8 mouse cellular contexts compared by ENCODE assay signal in the genomic region with DNA sequence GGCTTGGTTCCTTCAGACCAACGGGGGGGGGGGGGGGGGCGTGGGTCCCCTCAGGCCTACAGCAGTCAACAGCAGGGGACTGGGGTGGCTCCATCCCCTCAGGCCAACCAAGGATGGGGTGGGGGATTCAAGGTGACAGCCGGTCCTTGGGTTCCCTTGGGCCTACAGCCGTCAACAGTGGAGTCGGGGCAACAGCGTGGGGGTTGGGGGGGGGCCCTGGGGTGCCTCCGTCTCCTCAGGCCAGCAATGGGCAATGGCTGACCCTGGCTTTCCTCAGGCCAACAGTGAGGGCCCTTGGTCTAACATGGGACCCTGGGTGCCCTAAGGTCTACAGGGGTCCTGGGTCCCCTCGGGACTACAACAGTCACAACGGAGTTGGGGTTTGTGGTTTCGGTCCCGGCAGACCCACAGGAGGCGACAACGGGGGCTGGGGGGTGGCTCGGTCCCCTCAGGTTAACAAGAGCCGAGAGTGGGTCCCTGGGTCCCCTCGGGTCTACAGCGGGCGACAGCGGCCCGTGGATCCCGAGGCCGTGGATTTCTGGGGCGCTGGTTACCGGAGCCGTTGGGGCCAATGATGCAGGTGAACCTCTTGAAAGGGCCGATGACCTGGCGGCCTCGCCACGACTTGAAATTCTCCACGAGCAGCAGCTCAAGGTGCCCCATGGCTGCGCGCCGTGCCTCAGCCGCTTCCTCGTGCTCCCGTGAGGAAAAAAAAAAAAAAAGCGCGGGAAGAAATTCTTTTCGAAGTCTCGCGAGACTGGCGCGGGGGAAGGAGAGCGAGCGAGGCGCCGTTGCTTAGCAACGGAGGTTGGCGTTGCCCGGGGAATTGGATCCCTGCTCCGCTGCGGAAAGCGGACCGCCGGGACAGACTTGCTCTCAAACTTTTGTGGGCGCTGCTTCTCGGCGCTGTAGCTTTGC. TPM values are rescaled to one million over a fixed set of nuclear protein-coding genes. Genes with fewer than 3 reads are reported as not detected.
A peak's percentile ranks its signal among the peaks of the same experiment; 100 is the strongest.
DNase-seq lines count a peak whose midpoint lies in the region; ATAC-seq and TF ChIP-seq lines count a peak whose summit lies in the region.

Gene Smc1b (minus strand): TSS at position 690 of the 918 bp plus-strand sequence.
Gene Ribc2 (plus strand): TSS at position 804 of the 918 bp plus-strand sequence.

- no peaks in the 10 kb centered on the region for H3K9me3 ChIP-seq in midbrain, embryonic 11.5 days (ENCODE audit: control insufficient read depth, low read length)

- no peak for TF ChIP-seq CTCF in small intestine, adult 2 months (IDR thresholded peaks at IDR 0.05; ENCODE audit: extremely low read depth, insufficient read length, insufficient replicate concordance, low read depth, low read length)

- peak; percentile 46 for ATAC-seq in midbrain, embryonic 11.5 days (ENCODE audit: low FRiP score)

- H3K4me3 ChIP-seq in midbrain, embryonic 11.5 days (ENCODE audit: low read depth, low read length), result peak within 1 kb of the TSS; percentile 20
- H3K4me3 ChIP-seq in small intestine, adult 2 months (ENCODE audit: low read depth, low read length), result peak within 1 kb of the TSS; percentile 6; the same call in 1 of the 2 replicates

- no peak for TF ChIP-seq POLR2A in small intestine, adult 2 months (IDR thresholded peaks at IDR 0.05; ENCODE audit: low read depth, low read length)

- intact Hi-C loops in left cerebral cortex, postnatal 25 days (cut with DNase I), result no loop called here

- no peak within 1 kb of the TSS for H3K27ac ChIP-seq in midbrain, embryonic 11.5 days (ENCODE audit: low read depth, low read length)
- no peak within 1 kb of the TSS for H3K27ac ChIP-seq in small intestine, adult 2 months (ENCODE audit: insufficient read depth, low read depth, low read length)

- H3K4me2 ChIP-seq in midbrain, embryonic 11.5 days, result peak within 1 kb of the TSS; percentile 56

- H3K27me3 ChIP-seq in midbrain, embryonic 11.5 days (ENCODE audit: control insufficient read depth, insufficient read depth, low read length), result peaks cover 8% of the 10 kb centered on the region
- H3K27me3 ChIP-seq in small intestine, adult 2 months (ENCODE audit: control insufficient read depth, insufficient read depth, low read length), result peaks cover 10% of the 10 kb centered on the region

- WGBS in midbrain, embryonic 11.5 days, result 30% methylated on average over 55 of the region's 58 CpGs
- 35% methylated on average over 58 of the region's 58 CpGs for WGBS in small intestine, adult 2 months

- H3K4me1 ChIP-seq in midbrain, embryonic 11.5 days (ENCODE audit: control insufficient read depth, insufficient read depth, low read length), result 0 out of 2 replicates have a peak, but pooled peaks cover 5% of the 10 kb centered on the region
- H3K4me1 ChIP-seq in small intestine, adult 2 months (ENCODE audit: control insufficient read depth, insufficient read depth, insufficient read length, low read length), result no peaks in the 10 kb centered on the region

- DNase-seq in adrenal gland, postnatal 25 days, result peak; percentile 56
- DNase-seq in embryo, embryonic 11 days, result peak; percentile 96
- DNase-seq in gastrocnemius, postnatal 4 days (ENCODE audit: low spot score in 2 of 2), result peak; percentile 52 to 74
- DNase-seq in kidney, adult 11 months, result peak; percentile 18
- DNase-seq in left cerebral cortex, postnatal 25 days (ENCODE audit: low spot score in 2 of 2), result peak; percentile 83 to 84
- DNase-seq in midbrain, embryonic 11.5 days (ENCODE audit: low spot score, missing footprints), result peak; percentile 98
- DNase-seq in spleen, postnatal 36 days (ENCODE audit: low spot score in 2 of 2), result no peak

- no peaks in the 10 kb centered on the region for H3K36me3 ChIP-seq in midbrain, embryonic 11.5 days (ENCODE audit: control insufficient read depth, insufficient read depth, low read length)
- H3K36me3 ChIP-seq in small intestine, adult 2 months (ENCODE audit: control insufficient read depth, insufficient read depth, low read length), result no peaks in the 10 kb centered on the region

- peak within 1 kb of the TSS; percentile 35 for H3K9ac ChIP-seq in midbrain, embryonic 11.5 days (ENCODE audit: low read length)

RNA-seq across cellular contexts. Expression of gene Smc1b, which starts in this region (rescaled TPM):
- not detected in 2 replicates for total RNA-seq in adrenal gland, postnatal 25 days (2021)
- total RNA-seq in gastrocnemius, postnatal 4 days (2021), result under 1 TPM; 0.08 to 0.17 TPM
- total RNA-seq in left cerebral cortex, postnatal 25 days (2021), result not detected
- 0.11 and 0.34 TPM in 2 replicates for polyA plus RNA-seq in midbrain, embryonic 11.5 days (2014; fragmentation: Nextera tagmentation; extraction: Ambion mirVana)
- not detected in 2 replicates for polyA plus RNA-seq in small intestine, adult 2 months (2012; rRNA removed)

RNA-seq across cellular contexts. Expression of gene Ribc2, which starts in this region (rescaled TPM):
- total RNA-seq in adrenal gland, postnatal 25 days (2021), result not detected in 2 replicates
- not detected for total RNA-seq in gastrocnemius, postnatal 4 days (2021)
- total RNA-seq in left cerebral cortex, postnatal 25 days (2021), result not detected
- polyA plus RNA-seq in midbrain, embryonic 11.5 days (2014; fragmentation: Nextera tagmentation; extraction: Ambion mirVana), result 0.44 and 0.82 TPM in 2 replicates
- polyA plus RNA-seq in small intestine, adult 2 months (2012; rRNA removed), result not detected in 2 replicates

Comparison
In these comparisons a context has a peak if more than half of its experiments do, and no peak if none do; other contexts are left out.
1. Peak in DNase-seq in adrenal gland, postnatal 25 days; RNA of the genes that start here not detected or under 1 TPM.
2. Peak in DNase-seq in gastrocnemius, postnatal 4 days; RNA of the genes that start here not detected or under 1 TPM.
3. Peak in DNase-seq in left cerebral cortex, postnatal 25 days; RNA of the genes that start here not detected or under 1 TPM.
4. Peak in DNase-seq, ATAC-seq, H3K4me3 ChIP-seq, H3K9ac ChIP-seq and H3K4me2 ChIP-seq in midbrain, embryonic 11.5 days; RNA of the genes that start here not detected or under 1 TPM.
5. DNase-seq: peak in embryo, embryonic 11 days (single experiment) and kidney, adult 11 months (single experiment); none in spleen, postnatal 36 days (0 of 2).